Mouse (Mus musculus): ENCODE measurements around the gene Hoxa3.

Hoxa3 gene

GRCm38 (mm10) chr6:52231885-52232567 lies 18.9 kb upstream of the Hoxa3 start:
- no peak for DNase-seq (ENCODE audit: low spot score)

GRCm38 (mm10) chr6:52230516-52231165 lies 17.5 kb upstream of the Hoxa3 start, which contains the start of gene Hoxa9:
Hoxa9 (minus strand) TSS chr6:52231089.
- no peak for DNase-seq (ENCODE audit: low spot score)

- no peak for DNase-seq (ENCODE audit: low spot score)
Measured at GRCm38 (mm10) chr6:52229558-52230416, 16.7 kb upstream of the Hoxa3 start.

- no peak for DNase-seq (ENCODE audit: low spot score)
Measured at GRCm38 (mm10) chr6:52228475-52229465, 15.6 kb upstream of the Hoxa3 start.

- no peak for DNase-seq (ENCODE audit: low spot score)
Measured at GRCm38 (mm10) chr6:52227470-52228222, 14.5 kb upstream of the Hoxa3 start.

- DNase-seq (ENCODE audit: low spot score), result no peak
Measured at GRCm38 (mm10) chr6:52226569-52227257, 13.6 kb upstream of the Hoxa3 start.

- no peak for DNase-seq (ENCODE audit: low spot score)
Measured at GRCm38 (mm10) chr6:52225612-52226568, 12.8 kb upstream of the Hoxa3 start.

- DNase-seq (ENCODE audit: low spot score), result no peak
Measured at GRCm38 (mm10) chr6:52224895-52225611, 11.9 kb upstream of the Hoxa3 start.

- no peak for DNase-seq (ENCODE audit: low spot score)
Measured at GRCm38 (mm10) chr6:52223939-52224760, 11.0 kb upstream of the Hoxa3 start.

GRCm38 (mm10) chr6:52222729-52223128 lies 9.6 kb upstream of the Hoxa3 start:
- DNase-seq (ENCODE audit: low spot score), result no peak

GRCm38 (mm10) chr6:52221993-52222685 lies 9.0 kb upstream of the Hoxa3 start:
- DNase-seq (ENCODE audit: low spot score), result no peak

GRCm38 (mm10) chr6:52221337-52221992 lies 8.3 kb upstream of the Hoxa3 start, which contains the start of gene Hoxa7:
Hoxa7 (minus strand) TSS chr6:52221854.
- DNase-seq (ENCODE audit: low spot score), result peak; percentile 67

GRCm38 (mm10) chr6:52220865-52221310 lies 7.8 kb upstream of the Hoxa3 start:
- DNase-seq (ENCODE audit: low spot score), result no peak

- DNase-seq (ENCODE audit: low spot score), result no peak
Measured at GRCm38 (mm10) chr6:52220003-52220864, 7.1 kb upstream of the Hoxa3 start.

All from MN1 (cell line).